Mouse (Mus musculus): ENCODE results near the gene Pde4d. TPM values are rescaled to one million over a fixed set of nuclear protein-coding genes. Genes with fewer than 3 reads are reported as not detected.

The Pde4d gene
- total and polyA plus RNA-seq, 3 experiments = 18.5 to 18.8 TPM; not detected in 1

- TF ChIP-seq JUND (IDR thresholded peaks at IDR 0.05; ENCODE audit: low read depth, low read length) (no peak), SMC3 (IDR thresholded peaks at IDR 0.05; ENCODE audit: low read depth, low read length) (no peak)
These were observed 1482.9 kb downstream of the Pde4d start (continued) for GRCm38 (mm10) chr13:109932688-109933087.

DNA sequence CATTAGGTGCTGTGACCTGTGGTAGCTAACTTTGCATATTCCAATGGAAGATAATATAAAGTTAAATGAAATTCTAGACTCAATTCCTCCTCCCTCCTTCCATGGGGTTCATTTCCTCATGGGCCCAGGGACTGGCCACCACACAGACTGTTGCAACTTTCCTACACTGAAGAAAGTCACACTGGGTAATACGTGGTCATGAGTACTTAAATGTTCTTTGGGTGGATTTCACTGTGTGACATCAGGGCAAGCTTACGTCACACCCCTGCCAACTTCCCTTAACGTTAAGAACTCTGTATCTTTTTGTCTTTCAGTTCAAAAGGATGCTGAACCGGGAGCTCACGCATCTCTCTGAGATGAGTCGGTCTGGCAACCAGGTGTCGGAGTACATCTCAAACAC lies 1483.8 kb downstream of the Pde4d start:
- TF ChIP-seq KAT2A (conservative IDR thresholded peaks at IDR 0.05; ENCODE audit: low read depth, low read length) = no peak
- TF ChIP-seq BHLHE40 (IDR thresholded peaks at IDR 0.05; ENCODE audit: borderline replicate concordance, low read depth, low read length) = no peak
- no peak for TF ChIP-seq TAL1 (IDR thresholded peaks at IDR 0.05; ENCODE audit: low read length)
- TF ChIP-seq MXI1 (IDR thresholded peaks at IDR 0.05; ENCODE audit: low read depth, low read length) = no peak
- TF ChIP-seq USF2 (IDR thresholded peaks at IDR 0.05; ENCODE audit: borderline replicate concordance in 1 of 2, insufficient read depth in 1 of 2, low read depth in 1 of 2, low read length in 2 of 2) = no peak
- TF ChIP-seq MAFK (IDR thresholded peaks at IDR 0.05; ENCODE audit: borderline replicate concordance, low read depth, low read length) = no peak
- TF ChIP-seq RAD21 (IDR thresholded peaks at IDR 0.05; ENCODE audit: low read depth, low read length) = no peak
- TF ChIP-seq E2F4 (IDR thresholded peaks at IDR 0.05; ENCODE audit: borderline replicate concordance, low read depth, low read length) = no peak
- no peak for TF ChIP-seq CHD1 (IDR thresholded peaks at IDR 0.05; ENCODE audit: low read depth, low read length)
- no peak for TF ChIP-seq TCF12 (IDR thresholded peaks at IDR 0.05; ENCODE audit: low read depth, low read length)
- TF ChIP-seq HCFC1 (IDR thresholded peaks at IDR 0.05; ENCODE audit: low read depth, low read length) = no peak
- no peaks in the 10 kb centered on the region; the same call in 1 of the 2 replicates for H3K79me2 ChIP-seq (ENCODE audit: control insufficient read depth, insufficient read depth, low read length, poor library complexity)
- DNase-seq (ENCODE audit: low read depth, low spot score) = no peak
- no peak overlapping the region for H3K4me3 ChIP-seq (ENCODE audit: control insufficient read depth in 1 of 2, insufficient read depth in 1 of 2, low read depth in 2 of 2, low read length in 2 of 2)
- no peaks in the 10 kb centered on the region for H3K27me3 ChIP-seq (ENCODE audit: control insufficient read depth in 1 of 2, insufficient read depth in 2 of 2, low read length in 2 of 2)
- no peak overlapping the region for H3K9ac ChIP-seq (ENCODE audit: control insufficient read depth, low read depth, low read length, poor library complexity, severe bottlenecking)
- H3K4me1 ChIP-seq (ENCODE audit: control insufficient read depth in 1 of 2, insufficient read depth in 2 of 2, low read length in 2 of 2) = no peaks in the 10 kb centered on the region
- H3K36me3 ChIP-seq (ENCODE audit: control insufficient read depth in 1 of 2, insufficient read depth in 2 of 2, low read length in 2 of 2) = peaks cover 0 to 2% of the 10 kb centered on the region in 2 experiments; a peak in 1 of 4 replicates
- no peak overlapping the region for H3K27ac ChIP-seq (ENCODE audit: control insufficient read depth, low read depth, low read length)
- H3K9me3 ChIP-seq (replicated peaks; ENCODE audit: insufficient read depth, low read length) = no peaks in the 10 kb centered on the region

GRCm38 (mm10) chr13:109936866-109937265 lies 1487.1 kb downstream of the Pde4d start:
- TF ChIP-seq NELFE (IDR thresholded peaks at IDR 0.05; ENCODE audit: low read depth, low read length) = no peak
- TF ChIP-seq HCFC1 (IDR thresholded peaks at IDR 0.05; ENCODE audit: low read depth, low read length) = no peak
- no peak for TF ChIP-seq ZMIZ1 (IDR thresholded peaks at IDR 0.05; ENCODE audit: low read depth, low read length)
- TF ChIP-seq MYC (IDR thresholded peaks at IDR 0.05; ENCODE audit: low read depth, low read length) = no peak
- TF ChIP-seq NRF1 (IDR thresholded peaks at IDR 0.05; ENCODE audit: insufficient read depth, low read depth, low read length, poor library complexity, severe bottlenecking) = no peak
- no peak for TF ChIP-seq GABPA (IDR thresholded peaks at IDR 0.05; ENCODE audit: low read depth, low read length)
- no peak for TF ChIP-seq MEF2A (IDR thresholded peaks at IDR 0.05; ENCODE audit: extremely low read depth, insufficient replicate concordance, low read depth, low read length, poor library complexity, severe bottlenecking)
- TF ChIP-seq CTCF (IDR thresholded peaks at IDR 0.05 in 2 of 3, conservative IDR thresholded peaks at IDR 0.05 in 1 of 3; ENCODE audit: control insufficient read depth in 1 of 3, insufficient read depth in 1 of 3, low read depth in 2 of 3, low read length in 3 of 3, poor library complexity in 1 of 3, severe bottlenecking in 1 of 3) = no peak
- no peak for TF ChIP-seq TAL1 (IDR thresholded peaks at IDR 0.05; ENCODE audit: low read length)
- no peak for TF ChIP-seq GATA1 (IDR thresholded peaks at IDR 0.05; ENCODE audit: low read depth, low read length)
- TF ChIP-seq RAD21 (IDR thresholded peaks at IDR 0.05; ENCODE audit: low read depth, low read length) = no peak

More at GRCm38 (mm10) chr13:109936866-109937265, 1487.1 kb downstream of the Pde4d start:
- peaks cover 0 to 2% of the 10 kb centered on the region in 2 experiments; a peak in 1 of 4 replicates for H3K36me3 ChIP-seq (ENCODE audit: control insufficient read depth in 1 of 2, insufficient read depth in 2 of 2, low read length in 2 of 2)
- H3K9me3 ChIP-seq (replicated peaks; ENCODE audit: insufficient read depth, low read length) = no peaks in the 10 kb centered on the region
- no peak overlapping the region for H3K4me3 ChIP-seq (ENCODE audit: control insufficient read depth in 1 of 2, insufficient read depth in 1 of 2, low read depth in 2 of 2, low read length in 2 of 2)
- H3K27me3 ChIP-seq (ENCODE audit: control insufficient read depth in 1 of 2, insufficient read depth in 2 of 2, low read length in 2 of 2) = no peaks in the 10 kb centered on the region
- no peaks in the 10 kb centered on the region for H3K4me1 ChIP-seq (ENCODE audit: control insufficient read depth in 1 of 2, insufficient read depth in 2 of 2, low read length in 2 of 2)
- no peak overlapping the region for H3K27ac ChIP-seq (ENCODE audit: control insufficient read depth, low read depth, low read length)
- H3K9ac ChIP-seq (ENCODE audit: control insufficient read depth, low read depth, low read length, poor library complexity, severe bottlenecking) = no peak overlapping the region
- DNase-seq (ENCODE audit: low read depth, low spot score) = no peak
- H3K79me2 ChIP-seq (ENCODE audit: control insufficient read depth, insufficient read depth, low read length, poor library complexity) = no peaks in the 10 kb centered on the region

All from MEL (cell line).